Mouse (Mus musculus) C2C12 (cell line): ENCODE measurements around the gene Cdk5rap2. TPM values are rescaled to one million over a fixed set of nuclear protein-coding genes. Genes with fewer than 3 reads are reported as not detected.

Experiments used
- H3K27me3 ChIP-seq: one replicate; pipeline ENCODE4 v1.6.1; 2011; ENCODE audit not compliant: control insufficient read depth, insufficient read depth, insufficient read length
- H3K36me3 ChIP-seq: one replicate; pipeline ENCODE4 v1.6.1; 2011; ENCODE audit not compliant: control insufficient read depth, insufficient read depth
- H3K4me3 ChIP-seq: one replicate; pipeline ENCODE4 v1.5.1; 2011; ENCODE audit warnings: mild to moderate bottlenecking, control low read depth; ENCODE audit not compliant: poor library complexity, insufficient read depth, severe bottlenecking
- H3K79me2 ChIP-seq: one replicate; pipeline ENCODE4 v1.6.1; 2011; ENCODE audit not compliant: control insufficient read depth, insufficient read depth
- H3K79me3 ChIP-seq: one replicate; pipeline ENCODE4 v1.6.1; 2011; ENCODE audit warnings: low read depth, control low read depth
- H3ac ChIP-seq: one replicate; pipeline ENCODE3; 2011; ENCODE audit warnings: low read depth; ENCODE audit not compliant: control insufficient read depth, insufficient read length
- CEBPB ChIP-seq: IDR thresholded peaks from one replicate; pipeline ENCODE4 v1.6.1; 2011; ENCODE audit warnings: low read depth, mild to moderate bottlenecking, control low read depth, moderate library complexity
- CTCF ChIP-seq: IDR thresholded peaks from one replicate; pipeline ENCODE4 v1.5.1; 2011; ENCODE audit not compliant: control insufficient read depth, insufficient read depth, insufficient read length
- FOSL1 ChIP-seq: IDR thresholded peaks from one replicate; pipeline ENCODE4 v1.8.0; 2011; ENCODE audit warnings: mild to moderate bottlenecking, low read length; ENCODE audit not compliant: poor library complexity, insufficient read depth, severe bottlenecking
- MAX ChIP-seq: IDR thresholded peaks from one replicate; pipeline ENCODE4 v1.6.1; 2011; ENCODE audit warnings: mild to moderate bottlenecking, control low read depth
- MYOD1 ChIP-seq: IDR thresholded peaks from one replicate; pipeline ENCODE4 v1.6.1; 2011; ENCODE audit warnings: low read depth; ENCODE audit not compliant: control insufficient read depth, insufficient read length
- MYOG ChIP-seq: IDR thresholded peaks from one replicate; pipeline ENCODE4 v1.6.1; 2011; ENCODE audit not compliant: control insufficient read depth, insufficient read length; ENCODE audit errors: extremely low read depth
- USF1 ChIP-seq: IDR thresholded peaks from one replicate; pipeline ENCODE4 v1.6.1; 2011; ENCODE audit warnings: low read depth, mild to moderate bottlenecking, control low read depth, moderate library complexity
- polyA plus RNA-seq: library from polyadenylated mRNA; unstranded; fragments of >200 nt; fragmentation: generic; extraction: Trizol; gene quantifications from one replicate; pipeline ENCODE4 v1.2.1, GENCODE M21; 2012; ENCODE audit warnings: missing spikeins

The Cdk5rap2 gene
- polyA plus RNA-seq, 1 experiment = 11.4 TPM

DNA sequence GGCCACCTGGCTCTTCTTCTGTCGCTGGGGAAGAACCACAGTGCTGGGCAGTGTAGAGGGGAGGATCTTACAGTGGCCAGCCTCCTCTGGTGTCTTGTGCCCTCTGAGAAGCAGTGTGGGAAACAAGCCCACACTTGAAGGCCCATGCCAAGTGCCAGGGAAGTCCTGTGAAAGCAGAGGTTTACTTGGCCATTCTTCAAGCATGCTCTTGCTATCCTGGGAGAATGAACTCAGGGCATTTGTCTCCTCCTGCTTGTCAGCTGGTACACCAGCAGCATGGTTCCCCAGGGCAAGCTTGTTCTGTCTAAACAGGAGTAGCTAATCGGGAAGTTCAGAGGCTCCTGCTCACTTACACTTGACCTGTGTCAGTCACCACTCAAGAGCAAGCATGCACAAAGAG lies 185.7 kb downstream of the Cdk5rap2 start:
- H3K27me3 ChIP-seq = no peaks in the 10 kb centered on the region
- peaks cover 20% of the 10 kb centered on the region for H3K36me3 ChIP-seq
- TF ChIP-seq MYOG (no peak), USF1 (no peak), MYOD1 (no peak), CEBPB (no peak), CTCF (no peak), FOSL1 (no peak), MAX (no peak)
- H3K79me3 ChIP-seq = no peaks in the 10 kb centered on the region
- H3ac ChIP-seq = no peak overlapping the region
- H3K4me3 ChIP-seq = no peak overlapping the region
- H3K79me2 ChIP-seq = no peaks in the 10 kb centered on the region

DNA sequence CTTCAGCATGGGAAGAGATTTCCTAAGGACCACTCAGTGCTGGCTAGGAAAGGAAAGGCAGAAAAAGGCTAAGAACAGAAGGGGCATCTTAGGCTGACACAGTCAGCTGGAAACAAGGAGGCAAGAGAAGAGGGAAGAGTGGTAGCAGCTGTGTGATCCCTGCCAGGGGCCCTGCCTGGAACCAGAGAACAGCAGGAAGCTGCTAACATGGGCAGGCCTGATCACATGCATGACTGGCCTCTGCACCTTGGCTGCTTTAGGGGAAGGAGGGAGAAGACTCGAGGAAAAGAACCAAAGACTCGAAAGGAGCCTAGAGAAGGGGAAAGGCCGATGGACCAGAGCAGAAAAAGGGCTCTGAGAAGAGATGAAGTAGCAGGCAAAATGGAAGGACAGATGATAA lies 188.4 kb downstream of the Cdk5rap2 start:
- H3K79me2 ChIP-seq = no peaks in the 10 kb centered on the region
- no peaks in the 10 kb centered on the region for H3K79me3 ChIP-seq
- H3K4me3 ChIP-seq = no peak overlapping the region
- H3K27me3 ChIP-seq = no peaks in the 10 kb centered on the region
- peaks cover 9% of the 10 kb centered on the region for H3K36me3 ChIP-seq
- TF ChIP-seq USF1 (no peak), MYOG (no peak), MAX (no peak), MYOD1 (no peak), CEBPB (no peak), FOSL1 (no peak), CTCF (no peak)
- no peak overlapping the region for H3ac ChIP-seq

DNA sequence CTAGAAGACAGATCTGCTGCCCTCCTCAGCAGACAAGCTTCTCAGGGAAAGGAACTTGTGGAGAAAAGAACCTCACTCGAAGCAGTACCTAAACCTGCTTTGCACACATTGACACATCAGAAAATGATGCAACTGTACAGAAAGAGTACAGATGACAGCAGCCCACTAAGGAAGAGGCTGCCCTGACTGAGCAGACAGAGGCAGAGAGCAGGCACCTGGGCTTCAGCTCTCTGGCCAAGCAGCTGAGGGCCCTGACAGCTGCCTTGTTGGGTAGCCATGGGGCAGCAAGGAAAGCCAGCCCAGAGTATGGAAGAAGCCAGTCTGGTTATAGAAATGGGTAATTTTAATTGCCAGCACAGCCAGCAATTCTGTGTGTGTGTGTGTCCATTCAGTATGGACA lies 188.9 kb downstream of the Cdk5rap2 start:
- Histone ChIP-seq H3K79me2 (no peaks in the 10 kb centered on the region), H3K36me3 (peaks cover 9% of the 10 kb centered on the region), H3K4me3 (no peak overlapping the region), H3K27me3 (no peaks in the 10 kb centered on the region), H3ac (no peak overlapping the region), H3K79me3 (no peaks in the 10 kb centered on the region)
- no peak for TF ChIP-seq USF1
- no peak for TF ChIP-seq CEBPB
- no peak for TF ChIP-seq MYOD1
- no peak for TF ChIP-seq CTCF
- no peak for TF ChIP-seq FOSL1
- TF ChIP-seq MAX = no peak
- no peak for TF ChIP-seq MYOG

DNA sequence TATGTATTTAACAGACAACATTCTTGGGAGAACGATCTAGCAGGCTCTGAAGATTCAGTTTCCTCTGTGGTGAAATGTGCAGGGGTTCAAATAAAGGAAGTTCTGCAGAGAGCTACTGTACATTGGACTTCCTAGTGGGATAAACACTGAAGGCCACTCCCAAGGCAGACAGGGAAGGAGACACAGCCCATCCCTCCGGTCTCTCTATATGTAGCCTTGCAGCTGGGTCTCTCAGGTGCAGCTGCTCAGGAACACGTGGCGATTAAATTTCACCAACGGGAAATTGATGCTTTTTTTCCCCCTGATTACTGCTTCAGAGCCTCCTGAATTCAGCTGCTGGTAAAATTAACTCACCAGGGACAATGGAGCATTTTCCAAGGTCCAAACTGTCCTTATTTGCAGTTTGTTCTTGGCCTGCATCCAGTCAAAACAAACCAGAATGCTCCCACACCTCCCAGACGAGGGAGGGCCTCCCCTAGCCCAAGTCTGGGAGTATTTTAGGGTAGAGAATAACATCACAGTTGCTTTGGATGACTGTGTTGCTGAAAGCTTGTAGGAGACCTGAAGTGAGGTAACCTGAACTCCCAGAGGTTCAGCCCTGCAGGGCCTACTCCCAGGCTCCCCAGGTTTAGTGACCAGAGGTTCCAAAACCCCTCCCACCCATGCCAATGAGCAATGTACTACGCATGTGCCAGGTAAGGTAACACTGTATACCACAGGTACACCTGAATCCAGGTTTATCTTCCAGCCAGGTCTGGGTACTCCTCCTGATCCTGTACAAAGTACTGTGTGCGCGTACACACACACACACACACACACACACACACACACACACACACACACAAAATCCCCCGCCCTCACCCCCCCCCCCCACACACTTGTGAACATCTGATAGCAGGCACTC lies 189.7 kb downstream of the Cdk5rap2 start:
- peaks cover 9% of the 10 kb centered on the region for H3K36me3 ChIP-seq
- H3K27me3 ChIP-seq = no peaks in the 10 kb centered on the region
- H3K79me3 ChIP-seq = no peaks in the 10 kb centered on the region
- H3K4me3 ChIP-seq = no peak overlapping the region
- TF ChIP-seq CTCF (no peak), MYOD1 (no peak), MYOG (no peak), USF1 (no peak), CEBPB (no peak), FOSL1 (no peak), MAX (no peak)
- no peak overlapping the region for H3ac ChIP-seq
- no peaks in the 10 kb centered on the region for H3K79me2 ChIP-seq

DNA sequence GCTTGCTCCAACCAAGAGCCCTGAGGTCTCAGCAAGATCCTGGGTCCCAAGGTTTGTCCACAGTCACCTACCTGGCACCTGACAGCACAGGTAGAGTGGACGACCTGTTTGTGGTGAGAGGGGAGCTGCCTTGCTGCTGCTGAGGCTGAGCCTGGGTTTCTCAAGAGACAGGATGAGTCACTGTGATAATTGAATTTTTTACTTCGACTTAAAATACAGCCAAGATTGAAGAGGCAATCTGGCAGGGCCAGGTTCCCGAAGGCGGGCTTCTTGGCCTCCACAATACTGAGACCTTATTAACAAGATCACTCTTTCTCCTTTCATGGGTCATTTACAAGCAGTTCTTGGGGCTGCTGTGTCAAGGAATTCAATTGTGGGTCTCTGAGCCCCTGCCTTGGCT lies 190.5 kb downstream of the Cdk5rap2 start:
- TF ChIP-seq MYOG (no peak), MAX (no peak), CTCF (no peak), CEBPB (no peak), USF1 (no peak), FOSL1 (no peak), MYOD1 (no peak)
- Histone ChIP-seq H3K27me3 (no peaks in the 10 kb centered on the region), H3K36me3 (peaks cover 9% of the 10 kb centered on the region), H3K4me3 (no peak overlapping the region), H3ac (no peak overlapping the region), H3K79me2 (no peaks in the 10 kb centered on the region), H3K79me3 (no peaks in the 10 kb centered on the region)
